Mouse (Mus musculus): ENCODE data around the gene 2300002M23Rik.

- no peak for TF ChIP-seq CTCF (IDR thresholded peaks at IDR 0.05; ENCODE audit: low read depth)
- TF ChIP-seq EP300 (IDR thresholded peaks at IDR 0.05; ENCODE audit: low read depth), result no peak
Measured at GRCm38 (mm10) chr17:35588387-35588786, 21.1 kb downstream of the 2300002M23Rik start.

Data from heart, postnatal 0 days (tissue).